Mouse (Mus musculus) kidney, embryonic 14.5 days (tissue): Measurements from ENCODE around the gene Atox1. TPM values are rescaled to one million over a fixed set of nuclear protein-coding genes. Genes with fewer than 3 reads are reported as not detected.

Source experiments
- ATAC-seq: fragments of 200-750 bp; cut with Nextera tagmentation; 2 replicates; pipeline ENCODE4 v1.8.0; 2017; ENCODE audit warnings: moderate number of reproducible peaks, mild to moderate bottlenecking, moderate TSS enrichment, moderate library complexity; ENCODE audit not compliant: low FRiP score, low TSS enrichment
- H3K27ac ChIP-seq: fragments of 300-500 bp; sonication (generic); 2 replicates; pipeline ENCODE4 v1.5.1; 2014; ENCODE audit warnings: low read depth, mild to moderate bottlenecking, low read length, moderate library complexity, mixed read lengths
- H3K27me3 ChIP-seq: fragments of 300-500 bp; sonication (generic); 2 replicates; pipeline ENCODE4 v1.6.1; 2014; ENCODE audit warnings: mild to moderate bottlenecking, low read length; ENCODE audit not compliant: control insufficient read depth, insufficient read depth
- H3K36me3 ChIP-seq: fragments of 300-500 bp; sonication (generic); 2 replicates; pipeline ENCODE4 v1.6.1; 2014; ENCODE audit warnings: low read length, mixed read lengths; ENCODE audit not compliant: control insufficient read depth, insufficient read depth
- H3K4me1 ChIP-seq: fragments of 300-500 bp; sonication (generic); 2 replicates; pipeline ENCODE4 v1.6.1; 2014; ENCODE audit warnings: low read length, mixed read lengths; ENCODE audit not compliant: control insufficient read depth, insufficient read depth
- H3K4me2 ChIP-seq: fragments of 300-500 bp; sonication (generic); replicated peaks from 2 replicates; pipeline ENCODE4 v1.6.1; 2014; ENCODE audit warnings: low read depth, mild to moderate bottlenecking, low read length
- H3K4me3 ChIP-seq: fragments of 300-500 bp; sonication (generic); 2 replicates; pipeline ENCODE4 v1.5.1; 2014; ENCODE audit warnings: mild to moderate bottlenecking, low read length
- H3K9ac ChIP-seq: fragments of 300-500 bp; sonication (generic); 2 replicates; pipeline ENCODE4 v1.6.1; 2014; ENCODE audit warnings: low read depth, mild to moderate bottlenecking, low read length, moderate library complexity
- H3K9me3 ChIP-seq: fragments of 300-500 bp; sonication (generic); 2 replicates; pipeline ENCODE4 v1.6.1; 2016; ENCODE audit warnings: low read length; ENCODE audit not compliant: control insufficient read depth
- WGBS: fragments of 180-500 bp; shearing (Covaris S2); extraction: QIAGEN DNeasy Blood & Tissue Kit; methylation state at CpG from one replicate; pipeline ENCODE4 v1.1.7; 2014; 5-methylcytosine and 5-hydroxymethylcytosine counted together
- polyA plus RNA-seq: library from polyadenylated mRNA; unstranded; fragments of >200 nt; fragmentation: Nextera tagmentation; extraction: Ambion mirVana; gene quantifications from 2 replicates; pipeline ENCODE4 v1.2.1, GENCODE M21; 2014

The Atox1 gene
- polyA plus RNA-seq, 1 experiment from 2014 or later: 389 TPM

- no peak for ATAC-seq
- WGBS: 52% methylated on average over 5 of the region's 5 CpGs
- no peak overlapping the region for H3K4me2 ChIP-seq
These were observed 21.3 kb downstream of the Atox1 start for GRCm38 (mm10) chr11:55439718-55440117.

GRCm38 (mm10) chr11:55438031-55438430 lies 23.0 kb downstream of the Atox1 start:
- Histone ChIP-seq H3K27me3 (no peaks in the 10 kb centered on the region), H3K4me2 (no peak overlapping the region), H3K4me1 (no peaks in the 10 kb centered on the region), H3K4me3 (no peak overlapping the region), H3K27ac (no peak overlapping the region), H3K36me3 (no peaks in the 10 kb centered on the region), H3K9me3 (no peaks in the 10 kb centered on the region), H3K9ac (peak overlapping the region; percentile 14; the same call in 1 of the 2 replicates)
- ATAC-seq: no peak
- WGBS: 48% methylated on average over 4 of the region's 4 CpGs

More at GRCm38 (mm10) chr11:55439718-55440117, 21.3 kb downstream of the Atox1 start:
- H3K27me3 ChIP-seq: no peaks in the 10 kb centered on the region
- H3K4me3 ChIP-seq: no peak overlapping the region
- H3K9me3 ChIP-seq: no peaks in the 10 kb centered on the region
- no peak overlapping the region for H3K9ac ChIP-seq
- H3K4me1 ChIP-seq: no peaks in the 10 kb centered on the region
- H3K27ac ChIP-seq: no peak overlapping the region
- H3K36me3 ChIP-seq: no peaks in the 10 kb centered on the region

- ATAC-seq: no peak
These were observed 24.9 kb downstream of the Atox1 start for GRCm38 (mm10) chr11:55436089-55436488.

GRCm38 (mm10) chr11:55432981-55433380 lies 28.1 kb downstream of the Atox1 start:
- Histone ChIP-seq H3K4me1 (peaks cover 9% of the 10 kb centered on the region; the same call in 1 of the 2 replicates), H3K27ac (no peak overlapping the region), H3K4me3 (no peak overlapping the region), H3K9ac (no peak overlapping the region), H3K36me3 (no peaks in the 10 kb centered on the region), H3K27me3 (no peaks in the 10 kb centered on the region), H3K9me3 (no peaks in the 10 kb centered on the region), H3K4me2 (no peak overlapping the region)
- no peak for ATAC-seq
- WGBS: 69% methylated on average over 3 of the region's 3 CpGs

More at GRCm38 (mm10) chr11:55436089-55436488, 24.9 kb downstream of the Atox1 start:
- H3K36me3 ChIP-seq: no peaks in the 10 kb centered on the region
- H3K9ac ChIP-seq: no peak overlapping the region
- H3K9me3 ChIP-seq: no peaks in the 10 kb centered on the region
- H3K4me1 ChIP-seq: no peaks in the 10 kb centered on the region
- H3K4me2 ChIP-seq: no peak overlapping the region
- no peak overlapping the region for H3K4me3 ChIP-seq
- H3K27me3 ChIP-seq: no peaks in the 10 kb centered on the region
- H3K27ac ChIP-seq: no peak overlapping the region
- 79% methylated on average over 6 of the region's 6 CpGs for WGBS

GRCm38 (mm10) chr11:55429973-55430372 lies 31.1 kb downstream of the Atox1 start:
- Histone ChIP-seq H3K36me3 (no peaks in the 10 kb centered on the region), H3K4me3 (no peak overlapping the region), H3K4me2 (no peak overlapping the region), H3K9me3 (no peaks in the 10 kb centered on the region), H3K27me3 (no peaks in the 10 kb centered on the region), H3K9ac (no peak overlapping the region), H3K27ac (no peak overlapping the region), H3K4me1 (peaks cover 20% of the 10 kb centered on the region)
- no peak for ATAC-seq
- WGBS: 93% methylated on average over 2 of the region's 2 CpGs

GRCm38 (mm10) chr11:55428186-55429012 lies 32.6 kb downstream of the Atox1 start:
- Histone ChIP-seq H3K36me3 (no peaks in the 10 kb centered on the region), H3K4me1 (peaks cover 34% of the 10 kb centered on the region), H3K4me2 (no peak overlapping the region), H3K27ac (peak overlapping the region; percentile 94), H3K27me3 (no peaks in the 10 kb centered on the region), H3K9me3 (no peaks in the 10 kb centered on the region), H3K4me3 (no peak overlapping the region), H3K9ac (peak overlapping the region; percentile 47; the same call in 1 of the 2 replicates)
- 28% methylated on average over 16 of the region's 16 CpGs for WGBS
- peak; percentile 93 for ATAC-seq

- Histone ChIP-seq H3K4me1 (peaks cover 47% of the 10 kb centered on the region), H3K9me3 (no peaks in the 10 kb centered on the region), H3K36me3 (no peaks in the 10 kb centered on the region), H3K4me2 (no peak overlapping the region), H3K9ac (no peak overlapping the region), H3K27ac (no peak overlapping the region), H3K27me3 (no peaks in the 10 kb centered on the region), H3K4me3 (no peak overlapping the region)
- WGBS: 57% methylated on average over 8 of the region's 8 CpGs
- no peak for ATAC-seq
These were observed 36.2 kb downstream of the Atox1 start for GRCm38 (mm10) chr11:55424746-55425360.

- Histone ChIP-seq H3K4me2 (no peak overlapping the region), H3K9me3 (no peaks in the 10 kb centered on the region), H3K27ac (peak overlapping the region; percentile 55; the same call in 1 of the 2 replicates), H3K4me1 (peaks cover 51% of the 10 kb centered on the region), H3K27me3 (no peaks in the 10 kb centered on the region), H3K9ac (no peak overlapping the region), H3K4me3 (no peak overlapping the region), H3K36me3 (no peaks in the 10 kb centered on the region)
- 11% methylated on average over 4 of the region's 4 CpGs for WGBS
- peak; percentile 14; the same call in 1 of the 2 replicates for ATAC-seq
These were observed 37.3 kb downstream of the Atox1 start for GRCm38 (mm10) chr11:55423756-55424155.

- Histone ChIP-seq H3K4me3 (no peak within 1 kb of the TSS), H3K27me3 (no peaks in the 10 kb centered on the region), H3K9ac (no peak within 1 kb of the TSS), H3K36me3 (no peaks in the 10 kb centered on the region), H3K4me2 (no peak within 1 kb of the TSS), H3K9me3 (no peaks in the 10 kb centered on the region), H3K27ac (peak within 1 kb of the TSS; percentile 55; the same call in 1 of the 2 replicates), H3K4me1 (peaks cover 44% of the 10 kb centered on the region)
- ATAC-seq: no peak
- WGBS: 92% methylated on average over 1 of the region's 1 CpGs
These were observed 38.1 kb downstream of the Atox1 start, which contains the start of gene Sparc for GRCm38 (mm10) chr11:55422978-55423377. Sparc (minus strand) TSS chr11:55423183.
